Mouse (Mus musculus) embryonic facial prominence, embryonic 12.5 days (tissue): ENCODE measurements around the gene Sergef. TPM values are rescaled to one million over a fixed set of nuclear protein-coding genes. Genes with fewer than 3 reads are reported as not detected.

Experiments used
- ATAC-seq: fragments of 200-750 bp; cut with Nextera tagmentation; 2 replicates; pipeline ENCODE4 v1.8.0; 2017; ENCODE audit not compliant: insufficient number of reproducible peaks, insufficient read depth, low FRiP score, low TSS enrichment
- H3K27ac ChIP-seq: fragments of 300-500 bp; sonication (generic); 2 replicates; pipeline ENCODE4 v1.5.1; 2016; ENCODE audit warnings: mild to moderate bottlenecking
- H3K27me3 ChIP-seq: fragments of 300-500 bp; sonication (generic); 2 replicates; pipeline ENCODE4 v1.6.1; 2016; ENCODE audit warnings: mild to moderate bottlenecking, moderate library complexity
- H3K36me3 ChIP-seq: fragments of 300-500 bp; sonication (generic); 2 replicates; pipeline ENCODE4 v1.6.1; 2016; ENCODE audit warnings: mild to moderate bottlenecking
- H3K4me1 ChIP-seq: fragments of 300-500 bp; sonication (generic); 2 replicates; pipeline ENCODE4 v1.6.1; 2016
- H3K4me2 ChIP-seq: fragments of 300-500 bp; sonication (generic); replicated peaks from 2 replicates; pipeline ENCODE4 v1.6.1; 2016; ENCODE audit warnings: mild to moderate bottlenecking, moderate library complexity
- H3K4me3 ChIP-seq: fragments of 300-500 bp; sonication (generic); 2 replicates; pipeline ENCODE4 v1.5.1; 2016; ENCODE audit warnings: mild to moderate bottlenecking
- H3K9ac ChIP-seq: fragments of 300-500 bp; sonication (generic); 2 replicates; pipeline ENCODE4 v1.6.1; 2016; ENCODE audit warnings: mild to moderate bottlenecking, moderate library complexity
- H3K9me3 ChIP-seq: fragments of 300-500 bp; sonication (generic); 2 replicates; pipeline ENCODE4 v1.6.1; 2016; ENCODE audit warnings: mild to moderate bottlenecking, moderate library complexity
- WGBS: fragments of 180-500 bp; shearing (Covaris S2); methylation state at CpG from one replicate; pipeline ENCODE4 v1.1.7; 2016; 5-methylcytosine and 5-hydroxymethylcytosine counted together
- polyA plus RNA-seq: library from polyadenylated mRNA; unstranded; fragments of >200 nt; fragmentation: Nextera tagmentation; extraction: Ambion mirVana; gene quantifications from 2 replicates; pipeline ENCODE4 v1.2.1, GENCODE M21; 2016

Gene Sergef
- polyA plus RNA-seq, 1 experiment from 2014 or later = 14.1 TPM

- no peaks in the 10 kb centered on the region for H3K4me1 ChIP-seq
- no peak overlapping the region for H3K9ac ChIP-seq
- H3K4me3 ChIP-seq = no peak overlapping the region
- no peaks in the 10 kb centered on the region for H3K9me3 ChIP-seq
- no peak for ATAC-seq
- H3K27me3 ChIP-seq = no peaks in the 10 kb centered on the region
- H3K4me2 ChIP-seq = no peak overlapping the region
- 55% methylated on average over 5 of the region's 5 CpGs for WGBS
- peaks cover under 1% of the 10 kb centered on the region; the same call in 1 of the 2 replicates for H3K36me3 ChIP-seq
- no peak overlapping the region for H3K27ac ChIP-seq
Measured at GRCm38 (mm10) chr7:46615256-46615977, 24.2 kb downstream of the Sergef start.

GRCm38 (mm10) chr7:46614263-46614662 is 25.3 kb downstream of the Sergef start:
- WGBS = 95% methylated on average over 12 of the region's 12 CpGs
- ATAC-seq = no peak
- H3K4me1 ChIP-seq = no peaks in the 10 kb centered on the region

GRCm38 (mm10) chr7:46613091-46613490 is 26.5 kb downstream of the Sergef start:
- ATAC-seq = no peak
- Histone ChIP-seq H3K4me2 (no peak overlapping the region), H3K4me1 (no peaks in the 10 kb centered on the region), H3K9ac (no peak overlapping the region), H3K4me3 (no peak overlapping the region), H3K36me3 (no peaks in the 10 kb centered on the region), H3K27me3 (no peaks in the 10 kb centered on the region), H3K9me3 (no peaks in the 10 kb centered on the region), H3K27ac (no peak overlapping the region)
- WGBS = 84% methylated on average over 10 of the region's 10 CpGs

More at GRCm38 (mm10) chr7:46614263-46614662, 25.3 kb downstream of the Sergef start:
- Histone ChIP-seq H3K4me3 (no peak overlapping the region), H3K9ac (no peak overlapping the region), H3K27me3 (no peaks in the 10 kb centered on the region), H3K36me3 (no peaks in the 10 kb centered on the region), H3K27ac (no peak overlapping the region), H3K9me3 (no peaks in the 10 kb centered on the region), H3K4me2 (no peak overlapping the region)

GRCm38 (mm10) chr7:46612421-46612937 is 27.1 kb downstream of the Sergef start:
- H3K9ac ChIP-seq = no peak overlapping the region
- H3K4me2 ChIP-seq = no peak overlapping the region

GRCm38 (mm10) chr7:46611970-46612369 is 27.6 kb downstream of the Sergef start:
- Histone ChIP-seq H3K9ac (no peak overlapping the region), H3K27ac (no peak overlapping the region), H3K4me3 (no peak overlapping the region), H3K27me3 (no peaks in the 10 kb centered on the region), H3K4me1 (no peaks in the 10 kb centered on the region), H3K4me2 (no peak overlapping the region), H3K36me3 (no peaks in the 10 kb centered on the region), H3K9me3 (no peaks in the 10 kb centered on the region)
- no peak for ATAC-seq
- 82% methylated on average over 9 of the region's 9 CpGs for WGBS

More at GRCm38 (mm10) chr7:46612421-46612937, 27.1 kb downstream of the Sergef start:
- Histone ChIP-seq H3K27me3 (no peaks in the 10 kb centered on the region), H3K4me3 (no peak overlapping the region), H3K36me3 (no peaks in the 10 kb centered on the region), H3K9me3 (no peaks in the 10 kb centered on the region), H3K4me1 (no peaks in the 10 kb centered on the region), H3K27ac (no peak overlapping the region)
- WGBS = 64% methylated on average over 6 of the region's 6 CpGs
- ATAC-seq = no peak

- no peak overlapping the region for H3K9ac ChIP-seq
- no peak overlapping the region for H3K4me3 ChIP-seq
- no peak for ATAC-seq
- H3K27ac ChIP-seq = no peak overlapping the region
- H3K4me1 ChIP-seq = 0 out of 2 replicates have a peak, but pooled peaks cover 4% of the 10 kb centered on the region
- no peaks in the 10 kb centered on the region for H3K27me3 ChIP-seq
- H3K9me3 ChIP-seq = no peaks in the 10 kb centered on the region
- no peaks in the 10 kb centered on the region for H3K36me3 ChIP-seq
- 86% methylated on average over 4 of the region's 4 CpGs for WGBS
- no peak overlapping the region for H3K4me2 ChIP-seq
Measured at GRCm38 (mm10) chr7:46609317-46609716, 30.3 kb downstream of the Sergef start.

GRCm38 (mm10) chr7:46607428-46608055 is 32.1 kb downstream of the Sergef start:
- Histone ChIP-seq H3K9ac (no peak overlapping the region), H3K9me3 (no peaks in the 10 kb centered on the region), H3K27ac (no peak overlapping the region), H3K36me3 (no peaks in the 10 kb centered on the region), H3K4me2 (no peak overlapping the region), H3K27me3 (no peaks in the 10 kb centered on the region), H3K4me3 (no peak overlapping the region), H3K4me1 (0 out of 2 replicates have a peak, but pooled peaks cover 4% of the 10 kb centered on the region)
- WGBS = 56% methylated on average over 11 of the region's 11 CpGs
- peak; percentile 4; the same call in 1 of the 2 replicates for ATAC-seq

- ATAC-seq = no peak
- Histone ChIP-seq H3K36me3 (no peaks in the 10 kb centered on the region), H3K4me3 (no peak overlapping the region), H3K4me1 (0 out of 2 replicates have a peak, but pooled peaks cover 4% of the 10 kb centered on the region), H3K27me3 (no peaks in the 10 kb centered on the region), H3K9ac (no peak overlapping the region), H3K4me2 (no peak overlapping the region), H3K27ac (no peak overlapping the region), H3K9me3 (no peaks in the 10 kb centered on the region)
- WGBS = 68% methylated on average over 8 of the region's 8 CpGs
Measured at GRCm38 (mm10) chr7:46607031-46607426, 32.6 kb downstream of the Sergef start.

- H3K9ac ChIP-seq = no peak overlapping the region
- no peak for ATAC-seq
- H3K27ac ChIP-seq = no peak overlapping the region
- 76% methylated on average over 7 of the region's 7 CpGs for WGBS
- no peak overlapping the region for H3K4me3 ChIP-seq
- H3K36me3 ChIP-seq = no peaks in the 10 kb centered on the region
- H3K4me1 ChIP-seq = 0 out of 2 replicates have a peak, but pooled peaks cover 4% of the 10 kb centered on the region
- H3K27me3 ChIP-seq = no peaks in the 10 kb centered on the region
- H3K4me2 ChIP-seq = no peak overlapping the region
- no peaks in the 10 kb centered on the region for H3K9me3 ChIP-seq
Measured at GRCm38 (mm10) chr7:46606391-46607030, 33.1 kb downstream of the Sergef start.

- 94% methylated on average over 7 of the region's 7 CpGs for WGBS
Measured at GRCm38 (mm10) chr7:46603051-46603450, 36.6 kb downstream of the Sergef start.

GRCm38 (mm10) chr7:46602079-46602478 is 37.5 kb downstream of the Sergef start:
- peaks cover 11% of the 10 kb centered on the region; the same call in 1 of the 2 replicates for H3K4me1 ChIP-seq
- H3K9ac ChIP-seq = no peak overlapping the region
- no peak overlapping the region for H3K4me2 ChIP-seq
- H3K4me3 ChIP-seq = no peak overlapping the region
- no peaks in the 10 kb centered on the region for H3K9me3 ChIP-seq
- no peaks in the 10 kb centered on the region for H3K27me3 ChIP-seq
- H3K27ac ChIP-seq = no peak overlapping the region
- ATAC-seq = no peak
- H3K36me3 ChIP-seq = no peaks in the 10 kb centered on the region
- WGBS = 58% methylated on average over 4 of the region's 4 CpGs

More at GRCm38 (mm10) chr7:46603051-46603450, 36.6 kb downstream of the Sergef start:
- Histone ChIP-seq H3K4me1 (peaks cover 11% of the 10 kb centered on the region; the same call in 1 of the 2 replicates), H3K4me2 (no peak overlapping the region), H3K27ac (no peak overlapping the region), H3K9ac (no peak overlapping the region), H3K36me3 (no peaks in the 10 kb centered on the region), H3K27me3 (no peaks in the 10 kb centered on the region), H3K4me3 (no peak overlapping the region), H3K9me3 (no peaks in the 10 kb centered on the region)
- no peak for ATAC-seq
